Mouse (Mus musculus): Measurements from ENCODE around the gene Muc4. TPM values are rescaled to one million over a fixed set of nuclear protein-coding genes. Genes with fewer than 3 reads are reported as not detected.

The Muc4 gene
- polyA plus RNA-seq, 1 experiment from 2014 or later = 0.22 TPM

DNA sequence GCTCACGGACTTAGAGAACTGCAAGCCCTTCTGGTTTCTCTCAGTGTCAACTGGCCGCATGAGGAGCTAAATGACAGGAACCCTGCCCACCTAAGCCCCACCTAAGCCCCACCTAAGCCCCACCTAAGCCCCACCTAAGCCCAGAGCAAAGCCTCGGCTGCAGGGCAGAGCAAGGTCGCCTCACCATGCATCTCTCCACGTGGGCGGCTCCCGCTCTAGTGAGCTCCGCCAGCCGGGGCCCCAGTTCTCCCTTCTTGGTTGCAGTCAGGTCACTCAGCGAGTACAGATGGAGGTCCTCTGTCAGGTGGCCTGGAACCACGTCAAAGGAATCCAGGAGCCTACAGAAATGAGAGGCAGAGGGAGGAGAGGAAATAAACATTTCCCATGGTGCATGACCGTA is 89.7 kb downstream of the Muc4 start:
- Histone ChIP-seq H3K4me2 (replicated peaks; ENCODE audit: low read depth, low read length) (no peak overlapping the region), H3K9me3 (ENCODE audit: control insufficient read depth, low read length) (no peaks in the 10 kb centered on the region), H3K4me3 (ENCODE audit: low read depth, low read length) (no peak overlapping the region), H3K4me1 (replicated peaks; ENCODE audit: control insufficient read depth, insufficient read depth, low read length) (no peaks in the 10 kb centered on the region), H3K36me3 (ENCODE audit: control insufficient read depth, insufficient read depth, low read length) (no peaks in the 10 kb centered on the region), H3K27me3 (ENCODE audit: control insufficient read depth, insufficient read depth, low read length) (no peaks in the 10 kb centered on the region), H3K27ac (ENCODE audit: low read depth, low read length) (no peak overlapping the region), H3K9ac (ENCODE audit: low read depth, low read length) (no peak overlapping the region)
- DNase-seq (ENCODE audit: low spot score) = no peak
- no peak for ATAC-seq (ENCODE audit: low FRiP score)
- WGBS = 86% methylated on average over 12 of the region's 12 CpGs

DNA sequence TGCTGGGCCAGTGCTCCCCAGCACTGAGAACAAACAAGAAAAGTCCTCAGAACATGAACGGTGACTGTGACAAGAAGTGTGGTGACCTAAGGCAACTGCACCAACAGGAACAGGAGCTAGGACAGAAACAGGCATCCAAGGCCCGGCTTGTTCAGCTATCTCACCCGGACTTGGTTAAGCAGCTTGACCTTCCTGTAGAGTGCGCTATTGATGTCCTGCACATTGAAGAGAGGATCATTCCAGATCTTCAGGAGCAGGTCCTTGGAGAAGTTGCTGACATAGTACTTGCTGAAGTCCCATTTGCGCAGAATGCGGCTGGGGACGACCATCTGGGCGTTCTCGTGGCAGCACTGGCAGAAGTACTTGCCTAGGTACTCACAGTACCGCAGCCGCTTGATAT is 90.8 kb downstream of the Muc4 start:
- ATAC-seq (ENCODE audit: low FRiP score) (no peak), DNase-seq (ENCODE audit: low spot score) (no peak)
- Histone ChIP-seq H3K9ac (ENCODE audit: low read depth, low read length) (no peak overlapping the region), H3K27me3 (ENCODE audit: control insufficient read depth, insufficient read depth, low read length) (no peaks in the 10 kb centered on the region), H3K36me3 (ENCODE audit: control insufficient read depth, insufficient read depth, low read length) (no peaks in the 10 kb centered on the region), H3K4me2 (replicated peaks; ENCODE audit: low read depth, low read length) (no peak overlapping the region), H3K4me1 (replicated peaks; ENCODE audit: control insufficient read depth, insufficient read depth, low read length) (no peaks in the 10 kb centered on the region), H3K4me3 (ENCODE audit: low read depth, low read length) (no peak overlapping the region), H3K9me3 (ENCODE audit: control insufficient read depth, low read length) (no peaks in the 10 kb centered on the region), H3K27ac (ENCODE audit: low read depth, low read length) (no peak overlapping the region)
- WGBS = 96% methylated on average over 11 of the region's 11 CpGs

DNA sequence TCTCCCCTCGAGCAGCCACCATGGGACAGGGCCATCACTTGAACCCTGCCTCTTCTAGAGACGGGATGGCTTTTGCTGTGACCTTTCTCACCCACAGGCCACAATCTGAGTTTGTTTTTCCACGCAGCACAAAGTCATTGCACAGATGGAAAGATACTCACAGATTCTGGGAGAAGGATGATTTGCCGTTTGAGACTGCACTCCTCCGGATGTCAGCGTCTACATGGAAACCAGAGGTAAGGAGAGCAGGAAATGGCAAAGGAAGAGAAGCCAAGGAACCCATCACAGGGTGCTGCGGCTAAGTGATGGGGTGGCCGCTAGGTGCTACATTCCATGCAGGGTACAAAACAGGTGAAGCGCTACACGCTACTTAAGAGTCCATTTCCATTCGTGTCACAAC is 93.4 kb downstream of the Muc4 start:
- H3K4me1 ChIP-seq (replicated peaks; ENCODE audit: control insufficient read depth, insufficient read depth, low read length) = no peaks in the 10 kb centered on the region
- no peak overlapping the region for H3K4me3 ChIP-seq (ENCODE audit: low read depth, low read length)
- WGBS = 86% methylated on average over 11 of the region's 11 CpGs
- H3K9ac ChIP-seq (ENCODE audit: low read depth, low read length) = no peak overlapping the region
- no peak overlapping the region for H3K27ac ChIP-seq (ENCODE audit: low read depth, low read length)
- ATAC-seq (ENCODE audit: low FRiP score) (no peak), DNase-seq (ENCODE audit: low spot score) (no peak)
- H3K9me3 ChIP-seq (ENCODE audit: control insufficient read depth, low read length) = no peaks in the 10 kb centered on the region
- no peaks in the 10 kb centered on the region for H3K27me3 ChIP-seq (ENCODE audit: control insufficient read depth, insufficient read depth, low read length)
- no peak overlapping the region for H3K4me2 ChIP-seq (replicated peaks; ENCODE audit: low read depth, low read length)
- no peaks in the 10 kb centered on the region for H3K36me3 ChIP-seq (ENCODE audit: control insufficient read depth, insufficient read depth, low read length)

DNA sequence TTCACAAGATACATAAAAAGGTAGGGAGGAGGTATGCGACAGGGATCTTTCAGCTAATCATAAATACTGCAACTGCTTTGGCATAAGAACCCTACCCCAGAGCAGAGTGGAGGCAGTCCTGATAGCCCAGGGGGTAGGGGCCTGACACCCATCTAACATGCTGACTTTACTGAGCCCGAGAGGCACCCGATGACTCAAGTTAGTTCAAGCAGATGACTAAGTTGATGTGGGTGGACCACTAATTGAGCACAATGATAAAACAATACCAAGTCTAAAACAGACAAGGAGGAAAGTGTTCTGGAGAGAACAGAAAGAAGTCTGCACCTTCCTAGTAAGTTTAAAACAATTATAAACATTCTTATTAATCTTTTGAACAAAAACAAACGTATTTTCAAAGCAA is 95.8 kb downstream of the Muc4 start:
- H3K27ac ChIP-seq (ENCODE audit: low read depth, low read length) = no peak overlapping the region
- no peaks in the 10 kb centered on the region for H3K36me3 ChIP-seq (ENCODE audit: control insufficient read depth, insufficient read depth, low read length)
- no peaks in the 10 kb centered on the region for H3K9me3 ChIP-seq (ENCODE audit: control insufficient read depth, low read length)
- DNase-seq (ENCODE audit: low spot score) (no peak), ATAC-seq (ENCODE audit: low FRiP score) (no peak)
- H3K9ac ChIP-seq (ENCODE audit: low read depth, low read length) = no peak overlapping the region
- H3K27me3 ChIP-seq (ENCODE audit: control insufficient read depth, insufficient read depth, low read length) = no peaks in the 10 kb centered on the region
- H3K4me1 ChIP-seq (replicated peaks; ENCODE audit: control insufficient read depth, insufficient read depth, low read length) = no peaks in the 10 kb centered on the region
- no peak overlapping the region for H3K4me2 ChIP-seq (replicated peaks; ENCODE audit: low read depth, low read length)
- H3K4me3 ChIP-seq (ENCODE audit: low read depth, low read length) = no peak overlapping the region
- WGBS = 90% methylated on average over 4 of the region's 4 CpGs

Other genes with a start within 250 kb of the Muc4 start
- 0.25 and 0.29 TPM in 2 replicates for gene Slc51a, start 248.0 kb upstream of the Muc4 start, polyA plus RNA-seq (2014; fragmentation: Nextera tagmentation; extraction: Ambion mirVana)
- not detected in 2 replicates for gene Zdhhc19, start 239.6 kb upstream of the Muc4 start, polyA plus RNA-seq (2014; fragmentation: Nextera tagmentation; extraction: Ambion mirVana)
- 59.0 and 69.2 TPM in 2 replicates for gene Tfrc, start 127.0 kb upstream of the Muc4 start, polyA plus RNA-seq (2014; fragmentation: Nextera tagmentation; extraction: Ambion mirVana)
- gene Tnk2, start 92.0 kb upstream of the Muc4 start, polyA plus RNA-seq (2014; fragmentation: Nextera tagmentation; extraction: Ambion mirVana) = 5.2 and 7.0 TPM in 2 replicates
- not detected in 2 replicates for gene Muc20, start 61.5 kb downstream of the Muc4 start, polyA plus RNA-seq (2014; fragmentation: Nextera tagmentation; extraction: Ambion mirVana)
- not detected in 2 replicates for gene Smbd1, start 74.6 kb downstream of the Muc4 start, polyA plus RNA-seq (2014; fragmentation: Nextera tagmentation; extraction: Ambion mirVana)
- gene Fyttd1, start 141.6 kb downstream of the Muc4 start, polyA plus RNA-seq (2014; fragmentation: Nextera tagmentation; extraction: Ambion mirVana) = 137 and 141 TPM in 2 replicates
- gene Rubcn, start 141.9 kb downstream of the Muc4 start, polyA plus RNA-seq (2014; fragmentation: Nextera tagmentation; extraction: Ambion mirVana) = 12.5 and 13.1 TPM in 2 replicates
- gene Lrch3, start 178.2 kb downstream of the Muc4 start, polyA plus RNA-seq (2014; fragmentation: Nextera tagmentation; extraction: Ambion mirVana) = 36.8 and 54.2 TPM in 2 replicates

Data from hindbrain, embryonic 11.5 days (tissue).